Mouse (Mus musculus) frontal cortex, postnatal 14 days (tissue): ENCODE measurements around the gene Chst1.

Source experiments
- DNase-seq, 2 experiments: peaks; one replicate each; pipeline ENCODE4 v3.0.0; 2022; ENCODE audit warnings: low spot score in 2 of 2

The Chst1 gene

DNA sequence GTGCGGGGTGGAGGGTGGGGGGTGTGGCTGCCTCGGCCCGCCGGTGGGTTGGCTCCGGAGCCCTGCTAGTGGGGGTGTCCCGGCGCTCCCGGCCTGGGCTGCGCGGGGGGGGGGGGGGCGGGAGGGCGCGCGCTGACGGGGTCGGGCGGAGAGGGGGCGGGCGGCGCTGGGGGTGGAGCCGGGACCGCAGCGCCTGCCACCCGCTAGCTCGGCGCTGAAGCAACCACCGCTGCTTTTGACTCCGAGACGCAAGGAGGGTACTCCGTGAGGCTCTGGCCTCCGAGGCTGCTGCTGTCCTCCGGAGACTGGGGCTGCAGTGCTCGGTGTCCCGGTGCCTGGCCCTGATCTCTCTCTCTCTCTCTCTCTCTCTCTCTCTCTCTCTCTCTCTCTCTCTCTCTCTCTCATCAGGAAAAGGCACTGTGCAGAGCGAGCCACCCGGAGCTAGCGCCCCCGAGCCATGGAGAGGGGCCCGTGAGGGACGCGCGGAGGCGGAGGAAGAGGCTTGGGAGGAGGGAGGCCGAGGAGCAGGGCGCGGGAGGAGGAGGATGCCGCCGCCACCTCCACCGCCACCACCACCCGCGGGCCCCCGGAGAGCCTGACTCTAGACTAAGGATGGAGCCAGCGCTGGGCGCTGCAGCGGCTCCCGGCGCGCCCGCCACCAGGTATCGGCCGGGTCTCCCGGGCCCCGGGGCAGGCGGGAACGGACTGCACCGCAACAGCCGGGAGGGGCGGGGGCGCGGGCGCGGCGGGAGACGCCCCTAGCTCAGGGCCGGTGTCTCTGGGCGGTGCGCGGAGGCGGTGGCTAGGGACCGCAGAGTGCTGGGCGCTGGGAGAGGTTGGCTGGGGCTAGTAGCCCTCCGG lies at the start of gene Chst1:
TSS of gene Chst1 (plus strand) at position 221 of the 861 bp plus-strand sequence.
- DNase-seq, result no peak

DNA sequence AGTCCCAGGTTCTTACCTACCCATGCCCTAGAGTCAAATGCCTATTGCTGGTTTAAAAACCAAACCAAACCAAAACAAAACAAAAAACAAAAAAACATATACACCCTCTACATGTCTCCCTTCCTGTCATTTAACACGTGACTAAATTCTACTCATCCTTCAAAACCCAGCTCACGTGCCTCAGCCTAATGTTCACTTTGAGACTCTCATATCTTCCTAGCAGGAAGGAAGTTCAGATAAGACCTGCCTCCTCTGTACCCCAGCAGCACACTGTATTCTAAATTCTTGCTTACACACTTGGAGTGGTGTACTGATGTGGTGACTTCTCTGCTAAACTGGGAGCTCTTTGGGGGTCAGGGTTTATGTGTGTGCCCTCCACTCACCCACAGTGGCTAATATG lies 49.5 kb upstream of the Chst1 start:
- DNase-seq, result no peak

DNA sequence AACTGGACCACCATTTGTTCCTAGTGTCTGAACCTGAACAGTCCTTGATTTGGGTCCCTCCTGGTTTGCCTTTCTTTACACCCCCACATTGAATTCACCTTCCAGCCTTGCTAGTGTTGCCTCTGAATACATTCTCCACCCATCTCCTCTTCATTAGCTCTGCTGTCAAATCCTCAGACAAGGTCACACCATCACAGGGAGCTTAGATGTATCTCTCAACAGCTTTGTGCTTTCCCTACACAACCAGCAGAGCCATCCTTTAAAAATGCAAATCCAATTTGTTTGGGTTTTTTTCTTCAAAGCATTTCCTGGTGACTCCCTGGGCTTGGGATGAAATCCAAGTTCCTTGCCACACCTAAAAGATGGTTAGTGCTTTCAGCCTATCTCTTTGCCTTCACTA lies 45.0 kb upstream of the Chst1 start:
- no peak for DNase-seq

DNA sequence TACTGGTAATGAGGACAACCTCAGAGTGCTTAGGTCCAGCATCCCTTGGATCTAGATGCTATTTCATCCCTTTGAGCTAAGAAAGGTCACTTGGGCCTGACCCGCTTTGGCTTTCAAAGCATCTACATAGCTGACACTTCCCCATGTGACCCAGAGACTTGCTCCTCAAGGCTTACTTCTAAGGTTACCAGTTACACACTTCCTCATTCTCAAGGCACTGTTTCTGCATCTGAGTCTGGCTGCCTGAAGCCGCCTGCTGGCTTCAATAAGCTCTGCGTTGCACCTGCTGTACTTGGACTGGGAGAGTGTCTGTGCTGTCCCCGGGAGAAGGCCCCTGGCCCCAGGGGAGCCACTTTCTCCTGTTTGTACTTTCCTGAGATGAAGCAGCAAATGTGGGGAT lies 36.6 kb upstream of the Chst1 start:
- no peak for DNase-seq

DNA sequence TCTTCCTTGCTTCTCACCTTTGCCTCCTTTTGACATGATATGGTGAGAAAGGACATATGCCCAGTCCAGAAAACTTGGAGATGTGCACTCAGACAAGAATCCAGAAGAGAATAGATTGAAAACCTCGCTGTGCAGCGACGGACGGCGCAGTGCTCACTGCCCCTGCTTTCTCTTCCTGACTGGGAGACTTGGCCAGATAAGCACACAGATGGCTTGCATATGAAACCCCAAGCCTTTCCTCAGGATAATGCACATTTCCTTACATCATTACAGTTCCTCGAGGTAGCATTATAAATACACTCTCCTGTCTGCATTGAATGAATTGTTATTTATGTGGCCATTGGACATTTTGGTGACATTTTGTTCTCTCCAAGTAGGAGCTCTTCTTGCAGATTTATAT lies 28.9 kb upstream of the Chst1 start:
- DNase-seq, result no peak

DNA sequence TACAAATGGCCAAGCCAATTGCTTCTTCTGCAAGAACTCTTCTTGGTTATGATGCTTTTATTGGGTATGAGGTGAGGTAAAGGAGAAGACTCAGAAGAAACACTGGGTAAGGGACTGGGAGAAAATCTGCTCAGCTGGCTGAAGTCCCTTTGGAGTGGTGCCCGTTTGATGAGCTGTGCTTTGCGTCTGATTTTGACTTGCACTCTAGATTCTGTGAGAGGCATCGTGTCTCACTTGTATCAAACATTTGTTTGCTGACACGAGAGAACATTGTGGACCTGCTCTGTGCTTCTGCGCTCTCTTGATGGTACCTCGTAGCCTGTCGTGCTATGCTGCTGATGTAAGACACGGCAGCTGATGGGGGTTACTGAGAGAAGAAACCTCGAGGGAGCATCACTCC lies 21.7 kb upstream of the Chst1 start:
- DNase-seq, result no peak

DNA sequence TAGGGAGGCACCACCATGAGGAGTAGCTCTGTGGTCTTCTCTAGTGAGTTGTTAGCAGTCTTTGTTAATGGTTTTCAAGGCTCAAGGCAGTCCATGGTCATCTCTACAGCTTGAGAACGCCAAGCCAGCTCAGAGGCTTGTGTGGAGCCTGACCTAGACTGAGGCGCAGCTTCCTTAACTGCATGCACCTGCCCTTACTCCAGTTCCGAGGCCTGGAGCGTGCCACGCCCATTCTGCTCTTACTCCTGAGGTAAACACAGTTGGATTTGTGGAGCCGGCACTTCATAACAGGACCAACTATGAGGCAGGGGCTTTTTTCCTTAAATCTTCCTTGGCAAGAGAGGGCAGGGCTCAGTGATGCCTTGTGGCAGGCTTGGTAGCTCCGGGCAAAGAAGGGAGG lies 18.2 kb upstream of the Chst1 start:
- DNase-seq, result no peak

DNA sequence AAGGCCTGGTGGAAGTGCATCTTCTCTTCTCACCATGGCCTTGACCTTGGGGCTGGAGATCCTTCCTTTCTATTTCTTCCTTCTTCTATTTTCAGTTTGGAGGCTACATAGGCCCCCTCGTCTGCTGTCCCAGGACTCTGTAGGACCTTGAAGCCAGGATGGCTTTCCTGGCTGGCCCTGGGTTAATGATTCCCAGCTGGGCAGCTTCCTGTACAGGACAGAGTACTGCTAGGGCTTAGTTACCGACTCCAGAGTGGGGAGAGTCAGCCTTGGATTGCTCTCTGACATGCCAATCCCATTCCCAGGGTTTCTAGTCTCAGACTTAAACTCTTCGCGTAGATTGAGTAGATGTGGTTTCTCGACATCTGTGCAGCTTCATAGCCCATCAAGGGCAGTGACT lies 16.9 kb upstream of the Chst1 start:
- DNase-seq, result no peak

DNA sequence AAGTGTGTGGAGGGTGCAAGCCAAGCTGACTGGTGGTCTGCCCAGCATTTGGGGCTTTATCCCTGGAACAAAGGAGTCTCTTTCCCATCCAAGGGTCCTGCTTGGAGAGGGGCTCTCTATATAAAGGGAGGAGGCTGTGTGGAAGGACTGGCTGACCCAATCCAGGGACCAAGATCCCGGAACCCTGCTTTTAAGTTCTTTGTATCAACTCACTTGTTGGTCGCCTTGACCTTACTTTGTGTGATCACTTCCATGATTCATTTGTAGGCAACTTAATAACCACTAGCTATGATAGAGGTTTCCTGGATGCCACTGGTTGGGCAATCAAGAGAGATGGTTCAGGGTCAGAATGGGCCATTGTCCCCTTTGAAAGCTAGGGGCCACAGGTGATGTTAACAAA lies 11.7 kb upstream of the Chst1 start:
- no peak for DNase-seq

DNA sequence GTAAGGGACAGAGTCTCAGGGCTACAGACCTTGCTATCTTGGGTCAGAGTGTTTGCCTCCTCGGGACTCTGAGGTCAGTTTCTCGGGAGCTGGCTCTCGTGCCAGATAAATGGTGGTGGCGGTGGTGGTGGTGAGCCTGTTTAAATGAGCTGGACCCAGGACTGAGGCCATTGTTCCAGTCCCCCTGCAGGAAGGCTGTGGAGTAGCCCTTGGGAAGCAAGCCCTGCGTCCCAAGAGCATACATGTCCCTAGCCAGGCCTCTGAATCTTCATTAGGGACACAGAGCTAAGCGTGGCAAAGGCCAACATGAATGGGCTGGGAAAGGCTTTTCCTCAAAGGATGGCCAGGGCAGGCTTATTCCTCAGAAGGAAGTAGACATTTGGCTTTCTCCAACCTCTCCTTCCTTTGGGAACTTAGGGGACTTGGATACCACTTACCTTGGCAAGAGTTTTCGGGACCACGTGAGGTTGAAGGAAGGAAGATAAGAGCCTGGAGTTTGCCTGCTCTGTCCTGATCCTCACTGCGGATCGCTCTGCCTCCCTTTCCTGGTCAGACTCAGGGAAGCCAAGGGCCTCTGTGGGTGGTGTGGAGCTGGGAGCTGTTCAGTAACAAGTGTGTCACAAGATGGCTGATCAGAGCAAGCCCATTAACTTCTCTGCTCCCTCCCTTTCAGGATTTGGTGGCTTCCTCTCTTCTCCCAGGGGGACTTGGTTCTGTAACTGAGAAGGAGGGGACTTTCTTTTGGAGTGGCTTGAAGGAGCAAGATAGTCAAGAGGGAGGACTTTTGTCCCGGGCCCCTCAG lies 4.4 kb upstream of the Chst1 start:
- no peak for DNase-seq

DNA sequence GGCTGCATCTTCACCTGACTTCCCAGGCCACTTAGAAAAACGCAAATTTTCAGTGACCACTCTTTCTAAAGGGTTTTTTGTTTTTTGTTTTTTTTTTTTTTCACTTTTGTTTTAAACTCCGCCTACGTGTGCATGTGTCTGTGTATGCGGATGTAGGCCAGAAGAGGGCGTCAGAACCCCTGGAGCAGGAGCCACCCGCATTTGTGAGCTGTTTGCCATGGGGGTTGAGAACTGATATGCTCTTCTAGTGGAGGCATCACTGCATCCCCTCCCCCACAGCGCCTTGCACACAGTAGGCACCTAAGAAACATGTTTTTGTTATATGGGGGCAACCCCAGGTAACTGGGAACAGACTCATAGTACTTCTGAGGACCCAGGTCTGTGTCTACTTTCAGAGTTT lies 2.2 kb upstream of the Chst1 start:
- DNase-seq, result no peak

DNA sequence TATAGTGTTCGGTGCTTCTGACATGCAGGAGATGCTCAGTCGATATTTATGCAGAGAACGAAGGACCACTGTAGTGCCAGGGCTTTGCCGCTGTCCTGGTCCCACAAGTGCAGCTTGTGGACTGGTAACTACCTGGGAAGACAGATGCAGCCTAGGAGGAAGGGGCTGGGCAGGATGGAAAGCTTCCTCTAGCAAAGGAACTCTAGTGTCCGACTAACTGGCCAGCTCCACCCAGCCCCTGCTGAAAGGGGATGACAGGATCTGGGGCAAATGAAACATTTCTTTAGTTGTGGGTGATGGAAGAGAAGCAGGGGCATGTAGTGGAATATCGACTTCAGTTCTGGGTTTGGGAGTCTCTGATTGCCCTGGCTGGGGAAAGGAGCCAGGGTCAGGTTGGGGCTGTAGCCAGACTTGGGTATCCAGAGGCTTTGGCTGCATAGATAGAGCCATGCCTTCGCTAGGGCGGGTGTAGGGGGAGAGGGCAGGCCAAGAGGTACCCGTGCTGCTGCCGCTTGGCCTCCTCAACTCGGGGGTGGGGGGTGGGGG lies 493 bp upstream of the Chst1 start:
- no peak for DNase-seq

DNA sequence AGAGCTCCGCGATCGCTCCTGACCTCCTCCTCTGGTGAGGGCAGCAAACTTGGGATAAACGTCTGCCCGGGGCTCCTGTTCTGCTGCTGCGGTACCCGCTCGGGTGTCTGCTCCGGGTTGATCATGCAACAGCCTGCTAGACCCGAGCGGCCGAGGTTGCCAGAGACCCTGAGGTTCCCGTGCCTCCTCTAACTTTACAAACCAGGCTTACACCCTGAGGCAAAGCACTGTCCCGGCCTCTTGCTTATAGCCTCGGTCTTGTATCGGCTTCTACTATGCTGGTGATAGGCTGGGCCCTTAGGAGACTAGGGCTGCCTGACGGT lies 802 bp downstream of the Chst1 start:
- DNase-seq, result no peak

DNA sequence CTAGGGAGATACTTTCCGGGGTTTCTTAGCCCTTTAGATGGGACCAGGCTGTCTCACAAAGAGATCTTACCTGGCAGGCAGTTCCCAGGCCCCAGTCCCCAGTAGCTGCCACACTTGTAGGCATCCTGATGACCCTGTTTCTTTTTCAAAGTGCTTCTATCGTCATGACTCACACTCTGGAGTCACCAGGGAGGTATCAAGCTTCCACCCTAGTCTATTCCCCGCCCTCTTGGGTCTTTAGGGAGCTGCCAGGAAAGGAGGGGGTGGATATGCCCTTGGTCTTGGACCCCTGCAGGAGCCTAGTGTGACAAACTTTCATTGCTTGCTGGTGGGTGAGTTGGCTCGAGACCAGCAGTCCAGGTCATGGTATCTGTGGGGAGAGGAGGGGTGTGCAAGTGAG lies 1.7 kb downstream of the Chst1 start:
- DNase-seq, result no peak

DNA sequence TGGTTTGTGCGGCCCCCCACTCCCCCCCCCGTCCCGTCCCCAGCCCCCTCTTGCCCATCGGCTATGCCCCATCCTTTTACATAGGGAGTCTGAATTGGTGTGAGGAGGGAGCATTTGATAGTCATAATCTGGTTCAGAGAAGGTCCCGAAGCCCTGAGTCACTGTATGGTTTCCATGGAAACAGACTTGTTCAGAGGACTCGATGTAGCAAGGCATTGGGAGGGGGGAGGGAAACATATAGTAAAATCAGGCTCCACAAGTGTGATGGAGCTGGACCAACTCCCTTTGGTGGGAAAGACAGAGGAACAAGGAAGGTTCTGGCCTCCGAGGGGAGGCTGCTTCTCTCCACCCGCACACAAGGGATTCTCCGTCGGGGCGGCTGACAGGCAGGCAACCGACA lies 2.6 kb downstream of the Chst1 start:
- DNase-seq, result no peak

DNA sequence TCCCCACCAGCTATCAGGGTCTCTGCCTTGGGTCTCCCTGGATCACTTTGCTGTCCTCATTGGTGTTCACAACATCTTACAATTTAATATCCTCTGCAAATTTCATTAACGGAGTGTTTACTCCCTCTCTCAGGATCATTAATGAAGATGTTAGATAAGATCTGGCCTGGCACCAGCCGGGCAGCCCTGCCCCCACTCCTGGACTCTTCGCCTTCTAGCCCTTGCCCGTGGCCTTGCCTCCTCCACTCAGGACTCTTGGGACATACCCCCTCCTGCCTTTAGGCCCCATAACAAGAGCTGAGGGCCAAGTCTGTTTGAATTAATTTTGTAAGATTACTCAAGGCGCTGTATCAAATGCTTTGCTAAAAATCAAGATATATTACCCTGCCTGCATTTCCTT lies 4.1 kb downstream of the Chst1 start:
- no peak for DNase-seq

DNA sequence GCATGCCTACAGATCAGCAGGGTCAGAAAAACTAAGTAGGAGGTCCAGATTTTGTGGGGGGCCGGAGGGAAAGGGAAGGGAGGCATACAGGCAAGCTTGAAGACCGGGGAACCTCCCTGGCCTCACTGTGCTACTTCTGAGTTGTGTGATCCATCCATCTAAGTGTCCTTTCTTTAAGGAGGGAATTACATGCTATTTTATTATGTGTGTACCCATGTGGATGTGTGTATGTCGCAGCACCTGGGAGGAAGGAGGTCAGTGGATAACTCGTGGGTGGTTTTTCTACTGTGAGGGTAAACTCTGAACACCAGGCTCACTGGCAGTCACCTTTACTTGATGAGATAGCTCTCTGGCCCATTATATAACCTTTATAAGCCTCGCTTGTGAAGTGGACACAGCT lies 5.1 kb downstream of the Chst1 start:
- DNase-seq, result no peak

DNA sequence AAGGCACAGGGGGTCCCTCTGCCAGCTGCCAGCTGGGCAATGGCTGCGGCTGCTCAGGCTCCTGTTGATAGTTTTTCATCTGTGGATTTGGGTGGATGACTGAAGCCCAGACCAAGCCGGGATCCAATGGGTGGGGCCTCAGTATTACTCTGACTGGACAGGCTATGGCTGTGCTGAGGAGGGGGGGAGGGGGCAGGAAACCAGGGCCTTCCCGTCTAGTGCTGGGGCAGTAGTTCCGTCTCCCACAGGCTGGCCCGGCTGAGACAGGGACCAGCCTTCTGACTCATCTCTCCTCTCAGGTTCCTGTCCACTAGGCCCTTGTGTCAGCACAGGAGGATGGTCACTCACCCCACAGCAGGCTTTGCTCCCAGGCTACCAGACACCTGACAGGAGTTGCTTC lies 6.5 kb downstream of the Chst1 start:
- DNase-seq, result no peak

DNA sequence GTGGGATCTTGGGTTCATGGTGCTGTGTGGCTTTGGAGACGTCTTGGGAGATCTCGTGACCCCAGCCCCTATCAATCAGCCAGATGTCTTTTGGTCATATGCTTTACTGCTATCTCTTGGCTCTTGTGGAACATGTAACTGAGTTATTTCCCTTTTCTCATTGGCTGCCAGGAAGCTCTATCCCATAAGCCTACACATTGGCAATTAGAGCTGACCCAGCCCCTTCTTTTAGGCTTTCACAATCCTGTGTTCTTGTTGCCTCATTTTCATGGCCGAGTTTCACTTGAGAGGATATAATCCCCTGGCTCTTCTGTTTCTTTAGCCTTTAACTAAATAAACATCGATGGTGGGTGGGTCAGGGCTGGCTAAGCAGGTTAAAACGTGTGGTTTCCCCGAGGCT lies 7.6 kb downstream of the Chst1 start:
- DNase-seq, result no peak

DNA sequence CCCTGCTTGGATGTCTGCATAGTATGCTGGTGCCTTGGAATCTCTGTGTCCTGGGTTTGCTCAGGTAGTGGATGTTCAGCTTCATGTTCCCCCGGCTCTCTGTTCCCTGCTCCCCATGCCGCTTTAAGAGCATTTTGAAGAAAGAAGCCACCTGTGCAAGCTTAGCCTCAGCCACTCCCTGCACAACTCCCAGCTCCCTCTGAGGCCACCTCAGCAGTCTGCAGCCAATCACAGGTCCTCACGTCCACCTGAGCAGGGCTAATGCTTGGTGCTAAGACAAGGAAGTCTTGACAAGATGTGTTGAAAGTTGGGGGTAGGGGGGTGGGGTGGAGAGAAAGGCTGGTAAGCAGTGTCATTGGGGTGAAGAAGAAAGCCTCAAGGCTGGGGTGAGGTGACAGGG lies 8.1 kb downstream of the Chst1 start:
- DNase-seq, result no peak

DNA sequence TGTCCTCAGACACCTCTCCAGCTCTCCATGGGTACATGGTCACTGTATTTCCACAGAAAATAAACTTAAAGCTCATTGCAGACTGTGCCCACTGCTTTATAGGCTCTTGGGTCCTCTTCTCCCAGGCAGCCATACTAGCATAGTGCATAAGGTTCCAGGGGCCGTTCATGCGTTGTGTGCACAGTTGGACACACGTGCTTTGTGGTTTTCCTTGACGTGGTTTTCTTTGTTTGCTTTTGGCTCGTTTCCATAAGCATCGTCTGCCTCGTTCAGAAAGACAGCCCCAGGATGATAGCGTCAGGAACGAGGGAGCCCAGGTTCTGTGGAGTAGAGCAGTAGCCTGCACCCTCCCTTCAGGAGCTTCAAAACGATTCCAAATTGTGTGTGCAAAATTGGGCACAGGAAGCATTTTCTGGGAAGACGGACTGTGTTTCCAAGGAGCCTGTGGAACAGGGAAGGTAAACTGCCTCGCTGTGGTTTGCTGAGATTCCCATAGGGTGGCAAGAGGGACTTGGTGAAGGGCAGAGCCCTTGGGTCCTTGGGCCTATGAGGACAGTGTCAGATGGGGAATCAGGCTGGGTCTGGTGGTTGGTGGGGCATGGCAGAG lies 8.6 kb downstream of the Chst1 start:
- DNase-seq, result no peak

DNA sequence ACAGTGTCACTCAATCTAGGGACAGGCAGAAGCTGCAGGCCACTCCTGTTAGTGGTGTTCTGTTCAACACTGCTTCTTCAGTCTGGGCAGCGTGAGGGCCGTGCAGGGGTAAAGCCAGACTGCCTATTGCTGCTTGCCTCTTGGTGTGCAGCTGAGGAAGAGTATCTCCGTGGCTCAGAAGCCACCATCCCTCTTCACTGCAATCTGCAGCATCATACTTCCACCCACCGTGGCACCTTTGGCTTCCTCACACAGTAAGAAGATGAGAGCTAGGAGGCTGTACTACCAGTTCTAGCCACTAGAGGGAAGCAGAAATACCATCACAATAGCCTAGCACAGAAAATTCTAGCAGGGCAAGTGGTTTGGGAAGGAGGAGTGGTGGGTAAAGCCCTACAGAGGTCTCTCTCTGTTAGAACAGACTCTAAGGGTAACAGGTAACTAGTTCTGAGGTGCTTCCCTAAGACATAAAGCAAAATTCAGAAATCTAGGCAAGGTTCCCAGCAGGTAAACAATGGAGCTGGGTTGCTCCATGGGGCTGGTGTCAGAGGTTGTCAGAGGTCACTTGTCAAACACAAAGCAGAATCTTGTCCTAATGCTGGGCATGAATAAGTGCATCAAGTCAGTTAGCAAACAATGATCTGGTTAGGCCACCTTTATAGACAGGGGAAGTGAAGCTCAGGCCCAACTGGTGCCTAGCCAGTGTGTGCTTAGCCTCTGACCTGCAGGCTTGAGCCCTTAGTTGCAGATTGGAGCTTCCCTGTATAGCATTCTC lies 9.5 kb downstream of the Chst1 start:
- DNase-seq, result peak in 1 of 2 experiments; percentile 61
